Mouse (Mus musculus) bone marrow macrophage, adult 2 months (primary cell): ENCODE data around the gene Per1. TPM values are rescaled to one million over a fixed set of nuclear protein-coding genes. Genes with fewer than 3 reads are reported as not detected.
A peak's percentile ranks its signal among the peaks of the same experiment; 100 is the strongest.

Experiments used
- H3K27ac ChIP-seq: 2 replicates; pipeline ENCODE4 v1.5.1; 2012; ENCODE audit warnings: low read depth, low read length; ENCODE audit not compliant: insufficient read depth
- H3K4me1 ChIP-seq: 2 replicates; pipeline ENCODE4 v1.6.1; 2012; ENCODE audit warnings: low read length; ENCODE audit not compliant: control insufficient read depth, insufficient read depth
- H3K4me3 ChIP-seq: 2 replicates; pipeline ENCODE4 v1.5.1; 2012; ENCODE audit warnings: mild to moderate bottlenecking, low read length, moderate library complexity; ENCODE audit not compliant: insufficient read depth
- CTCF ChIP-seq: IDR thresholded peaks from 2 replicates; pipeline ENCODE4 v1.5.1; 2012; ENCODE audit warnings: low read depth, mild to moderate bottlenecking, low read length, moderate library complexity
- POLR2A ChIP-seq: IDR thresholded peaks from 2 replicates; pipeline ENCODE4 v1.6.1; 2012; ENCODE audit warnings: mild to moderate bottlenecking, low read depth, low read length, borderline replicate concordance
- polyA plus RNA-seq: library from polyadenylated mRNA; stranded (reverse); fragments of >200 nt; gene quantifications from 2 replicates; pipeline ENCODE4 v1.2.4, GENCODE M21; 2012; ENCODE audit not compliant: missing spikeins, insufficient read depth, insufficient read length

Per1 gene
- polyA plus RNA-seq, 1 experiment: 35.9 TPM

- no peak overlapping the region for H3K27ac ChIP-seq
- H3K4me1 ChIP-seq: peaks cover 12% of the 10 kb centered on the region
- no peak for TF ChIP-seq POLR2A
- no peak; the same call in 1 of the 2 replicates for TF ChIP-seq CTCF
- peak overlapping the region; percentile 56 for H3K4me3 ChIP-seq
Observed at GRCm38 (mm10) chr11:69125919-69126705, 31.1 kb downstream of the Per1 start.

GRCm38 (mm10) chr11:69126706-69127095 lies 31.7 kb downstream of the Per1 start:
- Histone ChIP-seq H3K4me3 (no peak overlapping the region), H3K27ac (no peak overlapping the region), H3K4me1 (peaks cover 12% of the 10 kb centered on the region)
- no peak for TF ChIP-seq POLR2A

GRCm38 (mm10) chr11:69128426-69129122 lies 33.6 kb downstream of the Per1 start:
- TF ChIP-seq CTCF (no peak), POLR2A (no peak)
- Histone ChIP-seq H3K4me1 (peaks cover 12% of the 10 kb centered on the region), H3K27ac (no peak overlapping the region), H3K4me3 (no peak overlapping the region)

- no peak overlapping the region for H3K4me3 ChIP-seq
- no peak for TF ChIP-seq CTCF
- peaks cover 25% of the 10 kb centered on the region for H3K4me1 ChIP-seq
- no peak overlapping the region for H3K27ac ChIP-seq
Observed at GRCm38 (mm10) chr11:69133566-69133922, 38.5 kb downstream of the Per1 start.

GRCm38 (mm10) chr11:69133923-69134621 lies 39.1 kb downstream of the Per1 start:
- TF ChIP-seq POLR2A: no peak
- TF ChIP-seq CTCF: no peak
- peaks cover 25% of the 10 kb centered on the region for H3K4me1 ChIP-seq
- H3K27ac ChIP-seq: no peak overlapping the region
- no peak overlapping the region for H3K4me3 ChIP-seq

GRCm38 (mm10) chr11:69134622-69134968 lies 39.6 kb downstream of the Per1 start:
- Histone ChIP-seq H3K4me1 (peaks cover 20% of the 10 kb centered on the region), H3K27ac (no peak overlapping the region), H3K4me3 (no peak overlapping the region)
- TF ChIP-seq CTCF: no peak
- TF ChIP-seq POLR2A: no peak

GRCm38 (mm10) chr11:69135361-69135760 lies 40.3 kb downstream of the Per1 start:
- no peak overlapping the region for H3K27ac ChIP-seq
- H3K4me1 ChIP-seq: peaks cover 15% of the 10 kb centered on the region
- H3K4me3 ChIP-seq: no peak overlapping the region
- TF ChIP-seq CTCF: no peak
- TF ChIP-seq POLR2A: no peak

- Histone ChIP-seq H3K4me3 (no peak overlapping the region), H3K27ac (no peak overlapping the region), H3K4me1 (no peaks in the 10 kb centered on the region)
- no peak for TF ChIP-seq POLR2A
- TF ChIP-seq CTCF: no peak
Observed at GRCm38 (mm10) chr11:69147546-69147945, 52.5 kb downstream of the Per1 start.

- no peak overlapping the region for H3K4me3 ChIP-seq
- no peaks in the 10 kb centered on the region for H3K4me1 ChIP-seq
- TF ChIP-seq CTCF (no peak), POLR2A (no peak)
- no peak overlapping the region for H3K27ac ChIP-seq
Observed at GRCm38 (mm10) chr11:69148451-69148960, 53.5 kb downstream of the Per1 start.

GRCm38 (mm10) chr11:69149728-69150127 lies 54.7 kb downstream of the Per1 start:
- no peak for TF ChIP-seq CTCF
- TF ChIP-seq POLR2A: no peak
- Histone ChIP-seq H3K4me1 (no peaks in the 10 kb centered on the region), H3K4me3 (no peak overlapping the region), H3K27ac (no peak overlapping the region)
